Mouse (Mus musculus) adrenal gland, adult 18-20 months (tissue): ENCODE results near the gene Myo1c. TPM values are rescaled to one million over a fixed set of nuclear protein-coding genes. Genes with fewer than 3 reads are reported as not detected.

Experiments
- DNase-seq, 2 experiments: peaks; one replicate each; pipeline ENCODE4 v3.0.0; 2021 to 2022; ENCODE audit warnings: low spot score in 2 of 2
- total RNA-seq, 2 experiments: library from RNA; stranded (reverse); gene quantifications; 1 replicate in 1 of 2; 2 replicates in 1 of 2; pipeline ENCODE4 v1.2.3; 2021

Myo1c gene
- total RNA-seq, 2 experiments from 2014 or later: 144 to 160 TPM

DNA sequence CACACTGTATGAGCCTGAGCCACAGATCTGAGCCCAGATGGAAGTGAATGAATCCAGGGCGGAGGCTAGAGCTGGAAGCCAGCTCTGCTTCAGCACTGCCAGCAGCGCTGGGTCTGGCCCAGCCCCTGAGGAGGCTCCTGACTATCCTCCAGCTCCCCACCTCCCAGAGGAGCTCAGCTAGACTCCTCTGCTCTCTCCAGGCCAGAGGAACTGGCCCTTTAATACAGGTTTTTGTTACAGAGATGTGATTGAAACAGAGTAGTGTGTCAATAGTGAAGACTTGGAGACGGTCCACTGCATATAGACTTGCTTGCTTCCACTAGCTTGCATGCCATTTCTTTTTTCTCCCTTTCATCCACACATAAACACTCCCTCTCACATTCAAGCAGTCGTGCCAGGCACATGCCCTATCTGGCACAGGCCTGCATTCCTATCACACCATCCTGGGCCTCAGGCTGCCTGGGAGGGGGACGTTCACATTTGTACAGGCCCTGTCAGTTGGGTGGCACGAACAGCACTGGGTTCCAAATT lies 2.6 kb upstream of the Myo1c start:
- DNase-seq: no peak

DNA sequence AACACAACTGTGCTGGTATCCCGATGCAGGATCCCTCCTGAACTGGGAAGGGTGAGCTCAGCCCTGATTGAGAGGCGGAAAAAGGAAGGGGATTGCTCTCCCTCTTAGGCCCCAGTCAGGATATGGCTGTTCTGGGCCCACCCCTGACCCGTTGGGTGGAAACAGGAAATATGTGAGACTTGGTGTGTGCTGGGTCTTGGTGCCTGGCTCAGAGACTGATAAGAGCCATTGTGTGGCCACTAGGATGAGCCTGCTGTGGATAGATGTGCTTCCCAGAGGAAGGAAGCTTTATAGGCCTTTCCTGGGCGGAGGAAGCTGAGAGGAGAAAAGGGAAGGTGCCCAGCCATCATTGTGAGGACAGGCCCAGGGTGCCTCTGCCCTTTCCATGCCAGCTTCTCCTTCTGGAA lies 1.1 kb upstream of the Myo1c start:
- no peak for DNase-seq

DNA sequence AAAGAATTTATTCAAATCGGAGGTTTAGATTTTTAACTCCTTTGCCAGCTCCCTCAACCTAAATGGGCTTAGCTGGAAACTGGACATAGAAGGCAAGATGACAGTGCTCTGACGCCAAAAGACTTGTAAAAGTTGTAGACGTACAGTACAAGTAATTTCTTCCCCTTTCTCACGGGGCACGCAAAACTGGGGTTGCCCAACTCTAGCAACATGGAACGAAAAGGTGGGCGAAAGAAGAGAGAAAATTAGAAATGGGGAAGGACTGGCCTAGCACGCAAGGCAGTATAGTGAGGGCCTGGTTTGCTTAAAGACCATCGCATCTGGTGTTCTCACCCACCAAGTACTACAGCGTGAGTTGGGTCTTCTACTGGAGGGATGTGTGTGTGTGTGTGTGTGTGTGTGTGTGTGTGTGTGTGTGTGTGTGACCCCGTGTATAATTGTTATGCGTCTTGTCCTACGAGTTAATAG lies 688 bp downstream of the Myo1c start:
- DNase-seq: no peak

DNA sequence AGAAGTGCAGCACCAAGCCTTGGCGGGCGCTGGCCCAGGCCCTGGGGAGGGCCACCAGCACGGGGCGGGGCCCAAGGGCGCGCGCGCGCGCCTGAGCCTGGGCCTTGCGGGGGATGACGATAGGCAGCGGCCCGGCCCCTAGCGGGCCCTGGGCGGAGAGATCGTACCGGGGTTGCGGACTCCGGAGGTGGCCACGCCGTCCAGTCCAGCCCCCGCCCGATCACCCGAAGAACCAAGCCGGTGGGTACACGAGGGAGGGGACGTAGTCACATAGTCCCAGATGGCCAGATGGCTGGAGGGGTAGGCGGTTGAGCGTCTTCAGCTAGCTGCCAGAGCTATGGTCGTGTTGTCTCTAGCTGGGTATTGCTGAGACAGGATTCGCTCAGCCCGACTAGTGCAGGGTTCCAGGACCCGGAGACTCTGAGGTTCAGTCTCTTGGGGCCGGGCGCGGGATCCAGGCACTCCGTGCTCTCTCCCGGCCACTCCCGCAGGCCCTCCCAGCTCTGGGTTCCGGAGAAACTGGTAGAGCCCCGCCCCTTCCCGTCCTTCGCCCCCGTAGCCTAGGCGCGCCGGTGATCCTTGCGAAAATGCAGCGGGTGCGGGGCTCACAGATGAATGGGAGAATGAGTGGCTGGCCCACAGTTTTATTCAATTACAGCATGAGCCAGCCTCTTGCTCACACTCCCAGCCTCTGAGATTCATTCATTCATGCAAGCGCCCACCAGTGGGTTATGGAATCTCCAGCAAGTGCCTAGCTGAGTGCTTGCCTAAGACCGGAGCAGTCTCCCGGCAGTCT lies 1.3 kb downstream of the Myo1c start:
- DNase-seq: peak; percentile 84

DNA sequence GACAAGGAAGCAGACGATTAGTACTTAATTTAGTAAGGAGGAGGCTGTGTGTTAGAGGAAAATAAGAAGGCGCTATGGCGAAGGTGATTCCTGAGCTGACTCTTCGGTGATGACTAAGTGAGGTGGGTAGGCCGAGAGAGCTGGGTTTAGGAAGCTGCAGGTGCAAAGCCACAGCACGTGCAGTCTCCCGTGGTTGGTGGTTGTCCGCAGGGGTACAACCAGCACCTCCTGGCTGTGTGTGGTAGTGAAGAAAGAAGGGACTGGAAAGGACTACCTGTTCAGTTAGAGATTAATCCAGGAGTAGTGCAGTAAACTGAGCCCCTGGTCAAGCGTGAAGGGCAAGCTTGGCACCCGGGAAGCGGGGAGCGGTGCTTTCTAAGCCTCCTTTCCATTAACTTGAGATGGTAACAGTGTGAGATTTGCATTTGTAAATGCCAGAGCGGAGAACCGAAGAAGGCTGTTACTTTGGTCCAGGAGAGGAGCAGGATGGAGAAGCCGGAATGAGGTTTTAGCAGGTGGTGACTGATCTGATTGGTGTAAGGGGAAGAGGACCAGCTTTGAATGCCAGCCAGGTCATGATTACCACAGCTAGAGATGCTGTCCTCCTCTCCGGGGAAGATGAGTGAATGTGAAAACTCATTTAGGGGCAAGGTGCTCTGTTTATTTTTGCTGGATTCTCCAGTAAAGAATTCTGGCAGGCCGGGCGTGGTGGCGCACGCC lies 2.1 kb downstream of the Myo1c start:
- no peak for DNase-seq

DNA sequence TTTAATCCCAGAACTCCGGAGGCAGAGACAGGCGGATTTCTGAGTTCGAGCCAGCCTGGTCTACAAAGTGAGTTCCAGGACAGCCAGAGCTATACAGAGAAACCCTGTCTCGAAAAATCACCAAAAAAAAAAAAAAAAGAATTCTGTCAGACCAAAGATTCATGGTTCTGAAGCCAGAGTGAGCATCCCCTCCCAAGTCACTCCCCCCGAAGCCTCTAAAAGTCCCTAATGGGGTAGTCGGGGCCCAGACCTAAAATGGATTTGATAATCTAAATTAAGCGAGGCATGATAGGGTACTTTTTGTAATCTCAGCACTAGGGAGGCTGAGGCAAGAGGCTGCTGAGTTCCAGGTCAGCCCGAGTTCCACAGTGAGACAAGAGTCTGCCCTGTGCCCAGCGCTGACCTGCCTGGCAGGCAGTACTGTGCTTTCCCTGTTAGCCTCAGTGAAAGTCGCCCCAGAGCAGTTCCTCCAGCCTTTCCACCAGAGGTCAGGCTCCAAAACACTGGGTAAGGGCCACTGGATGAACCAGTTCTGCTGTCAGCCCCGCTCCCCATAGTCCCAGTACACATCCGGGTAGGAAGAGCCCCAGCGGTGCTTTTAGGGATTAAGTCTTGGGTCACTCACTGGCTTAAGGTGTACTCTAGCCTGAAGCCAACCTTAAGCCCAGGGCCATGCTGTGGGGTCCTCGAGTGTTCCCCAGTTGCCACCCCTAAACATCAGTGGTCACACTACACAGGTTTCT lies 2.8 kb downstream of the Myo1c start:
- DNase-seq: no peak

DNA sequence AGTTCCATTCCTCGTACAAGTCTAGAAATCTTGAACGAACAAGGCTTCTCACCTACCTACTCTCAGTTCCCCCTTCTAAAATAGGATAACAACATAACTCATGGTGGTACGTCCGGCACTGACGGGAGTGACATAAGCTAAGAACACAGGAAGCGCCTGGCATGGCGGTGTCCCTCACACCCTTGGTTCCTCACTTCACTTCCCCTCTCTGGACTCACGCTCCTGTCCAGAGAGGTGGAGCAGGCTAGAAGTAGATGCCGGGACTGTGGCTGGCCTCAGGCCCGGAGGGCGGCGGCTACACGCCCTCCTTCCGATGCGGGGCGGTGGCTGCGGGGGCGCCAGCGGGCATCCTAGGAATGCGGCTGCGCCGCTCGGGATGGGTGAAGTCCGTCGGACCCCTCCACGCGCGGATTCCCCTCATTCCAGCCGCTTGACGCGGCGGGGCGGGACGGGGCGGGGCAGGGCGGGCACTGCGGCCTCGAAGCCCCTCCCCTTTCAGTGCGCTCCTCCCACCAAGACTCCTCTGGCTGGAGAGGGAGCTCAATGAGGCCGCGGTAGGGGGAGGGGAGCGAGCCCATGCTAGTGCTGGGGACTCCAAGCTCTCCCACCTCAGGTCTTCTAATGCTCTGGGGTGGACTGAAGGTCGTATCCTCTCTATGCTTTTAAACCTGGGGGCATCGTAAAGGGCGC lies 3.6 kb downstream of the Myo1c start:
- peak; percentile 78 to 81 for DNase-seq

DNA sequence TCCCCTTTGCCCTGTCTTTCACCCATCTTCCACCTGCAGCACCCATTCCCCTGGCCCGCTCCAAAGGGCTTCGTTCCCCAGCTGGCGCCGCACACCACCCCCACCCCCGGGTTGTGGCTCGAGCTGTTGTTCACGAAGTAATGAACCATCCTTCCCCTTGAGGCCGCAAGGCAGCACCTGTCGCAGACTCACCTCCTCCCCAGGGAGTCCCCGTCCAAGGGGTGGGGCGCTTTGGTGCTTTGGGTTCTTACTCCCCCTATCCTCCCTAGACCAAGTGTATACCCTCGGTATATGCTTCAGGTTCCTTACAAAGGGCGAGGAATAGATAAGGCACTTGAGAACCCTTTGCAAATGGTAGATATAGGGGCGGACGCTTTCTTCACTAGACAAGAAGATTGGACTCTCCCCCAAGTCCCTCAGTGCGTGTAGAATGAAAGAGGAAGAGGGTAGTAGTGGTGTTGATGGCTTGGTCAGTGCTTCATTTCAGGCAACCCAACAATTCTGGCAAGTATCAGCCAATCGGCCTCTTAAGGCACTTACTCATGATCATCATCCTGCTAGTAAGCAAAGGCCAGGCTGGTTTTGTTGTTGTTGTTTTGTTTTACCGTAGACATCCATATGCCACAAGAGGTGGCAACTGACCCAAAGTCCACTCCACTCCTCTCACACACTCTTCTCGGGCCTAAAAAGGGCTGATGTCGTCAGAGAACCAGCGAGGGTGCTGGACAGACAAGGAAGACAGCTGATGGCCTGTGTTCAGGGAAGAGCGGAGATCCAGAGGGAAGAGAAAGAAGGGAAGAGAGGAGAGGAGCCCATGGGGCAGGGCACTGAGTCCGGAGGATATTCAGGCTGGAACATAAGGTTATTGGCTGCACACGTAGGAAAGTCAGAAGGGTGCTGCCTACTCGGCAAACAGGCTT lies 4.4 kb downstream of the Myo1c start:
- DNase-seq: peak in 1 of 2 experiments; percentile 42

DNA sequence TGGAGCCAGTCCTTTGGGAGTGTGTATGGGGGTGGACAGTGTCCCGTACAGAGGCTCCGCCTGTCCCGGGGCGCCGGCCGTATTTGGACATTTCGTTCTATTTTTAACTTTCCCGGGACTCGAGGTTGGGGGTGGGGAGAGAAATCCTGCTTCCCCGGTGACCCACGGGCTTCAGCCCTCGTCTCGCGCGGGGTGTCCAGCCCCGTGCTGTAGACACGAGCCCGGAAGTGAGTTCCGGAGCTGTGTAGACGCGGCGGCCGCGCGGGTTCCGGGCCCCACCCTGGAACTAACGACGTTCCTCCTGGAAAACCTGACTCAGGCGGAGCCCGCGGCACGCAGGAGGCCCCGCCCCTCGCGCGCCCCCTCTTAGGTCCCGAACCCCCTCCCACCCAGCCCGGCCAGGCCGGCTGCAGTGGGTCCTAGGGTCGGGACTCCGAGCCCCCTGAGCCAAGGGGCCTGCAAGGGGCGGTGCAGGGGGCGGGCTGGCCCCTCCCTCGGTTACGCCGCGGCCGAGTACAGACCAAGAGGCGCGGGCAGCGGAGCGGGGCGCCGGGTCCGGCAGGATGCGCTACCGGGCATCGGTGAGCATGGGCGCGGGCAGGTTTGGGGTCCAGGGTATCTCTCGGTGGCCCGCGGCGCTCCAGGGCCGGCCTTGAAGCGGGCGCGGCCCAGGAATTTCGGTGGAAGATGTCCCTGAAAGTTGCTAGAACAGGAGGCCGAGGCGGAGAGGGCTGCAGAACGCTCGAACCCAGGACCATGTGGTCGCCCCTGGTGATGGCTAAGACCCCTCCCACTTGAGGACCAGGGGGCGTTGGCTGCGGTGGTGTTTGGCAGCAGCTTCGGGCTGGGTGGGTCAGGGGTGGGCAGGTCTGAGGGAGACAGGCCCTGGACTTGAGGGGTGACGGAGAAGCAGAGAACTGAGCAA lies 5.6 kb downstream of the Myo1c start:
- DNase-seq: peak; percentile 80 to 82

DNA sequence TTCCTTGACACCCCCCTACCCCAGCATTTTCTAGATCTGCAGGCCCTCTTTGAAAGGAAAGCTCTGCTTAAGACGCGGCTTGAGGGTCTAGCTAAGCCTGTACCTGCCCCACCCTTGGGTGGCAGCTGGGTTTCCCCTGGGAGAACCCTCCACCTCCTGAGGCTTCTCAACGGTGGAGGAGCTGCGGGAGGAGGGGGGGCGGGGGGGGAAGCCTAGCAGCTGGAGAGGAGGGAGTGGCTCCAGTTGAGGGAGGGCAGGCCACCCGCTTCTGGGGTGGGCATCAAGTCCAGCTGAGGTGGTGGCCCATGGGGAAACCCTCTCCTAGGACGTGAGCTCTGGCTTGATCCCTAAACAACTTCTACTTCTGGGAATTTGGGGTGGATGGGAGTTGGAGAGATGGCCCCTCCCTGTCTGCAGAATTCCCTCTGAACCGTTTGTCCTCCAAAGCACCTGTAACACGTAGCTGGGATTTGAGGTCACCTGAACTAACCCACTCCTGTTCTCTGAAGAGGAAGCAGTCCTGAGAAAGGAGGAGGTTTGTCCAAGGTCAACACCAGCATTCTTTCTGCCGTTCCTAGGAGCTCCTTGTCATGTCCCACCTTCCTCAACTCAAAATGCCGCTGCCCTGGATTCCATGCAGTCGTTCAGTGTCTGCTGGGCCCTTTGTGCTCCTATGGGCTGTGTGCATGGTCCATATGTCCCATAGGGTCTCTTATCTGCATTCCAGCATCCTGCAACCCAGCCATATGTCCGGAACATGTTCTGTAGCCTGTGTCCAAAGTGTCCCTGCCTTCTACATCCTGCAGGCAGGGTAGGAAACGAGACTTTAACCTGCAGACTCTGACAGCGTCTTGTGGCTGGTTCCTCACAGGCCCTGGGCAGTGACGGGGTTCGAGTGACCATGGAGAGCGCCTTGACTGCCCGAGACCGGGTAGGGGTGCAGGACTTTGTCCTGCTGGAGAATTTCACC lies 6.6 kb downstream of the Myo1c start:
- DNase-seq: no peak

DNA sequence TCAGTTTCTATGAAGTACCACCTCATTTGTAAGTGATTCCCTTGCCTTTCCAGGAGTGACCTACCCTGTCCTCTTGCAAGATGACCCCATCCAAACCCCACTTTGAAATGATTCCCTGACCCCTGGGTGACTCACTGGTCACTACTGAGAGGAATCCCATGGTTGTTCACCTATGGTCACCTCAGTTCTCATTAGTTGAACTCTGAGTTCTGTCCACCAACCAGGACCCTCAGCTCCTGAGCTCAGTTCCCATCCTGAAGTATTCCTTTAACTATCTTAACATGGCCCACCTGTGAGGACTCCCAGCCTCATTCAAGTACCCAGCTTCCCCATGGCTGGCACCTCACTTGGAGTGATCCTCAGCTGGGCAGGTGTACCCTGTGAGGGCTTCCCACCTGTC lies 7.5 kb downstream of the Myo1c start:
- no peak for DNase-seq

DNA sequence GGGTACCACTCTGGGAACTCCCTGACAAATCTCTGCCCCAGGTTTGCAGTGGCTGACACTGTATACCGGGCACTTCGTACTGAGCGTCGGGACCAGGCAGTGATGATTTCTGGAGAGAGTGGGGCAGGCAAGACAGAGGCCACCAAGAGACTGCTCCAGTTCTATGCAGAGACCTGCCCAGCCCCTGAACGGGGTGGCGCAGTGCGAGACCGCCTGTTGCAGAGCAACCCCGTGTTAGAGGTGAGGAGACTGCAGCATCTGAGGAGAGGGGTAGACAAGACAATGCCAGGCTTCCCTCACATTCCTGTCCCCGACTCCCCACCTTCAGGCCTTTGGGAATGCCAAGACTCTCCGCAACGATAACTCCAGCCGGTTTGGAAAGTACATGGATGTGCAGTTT lies 8.0 kb downstream of the Myo1c start:
- DNase-seq: no peak

DNA sequence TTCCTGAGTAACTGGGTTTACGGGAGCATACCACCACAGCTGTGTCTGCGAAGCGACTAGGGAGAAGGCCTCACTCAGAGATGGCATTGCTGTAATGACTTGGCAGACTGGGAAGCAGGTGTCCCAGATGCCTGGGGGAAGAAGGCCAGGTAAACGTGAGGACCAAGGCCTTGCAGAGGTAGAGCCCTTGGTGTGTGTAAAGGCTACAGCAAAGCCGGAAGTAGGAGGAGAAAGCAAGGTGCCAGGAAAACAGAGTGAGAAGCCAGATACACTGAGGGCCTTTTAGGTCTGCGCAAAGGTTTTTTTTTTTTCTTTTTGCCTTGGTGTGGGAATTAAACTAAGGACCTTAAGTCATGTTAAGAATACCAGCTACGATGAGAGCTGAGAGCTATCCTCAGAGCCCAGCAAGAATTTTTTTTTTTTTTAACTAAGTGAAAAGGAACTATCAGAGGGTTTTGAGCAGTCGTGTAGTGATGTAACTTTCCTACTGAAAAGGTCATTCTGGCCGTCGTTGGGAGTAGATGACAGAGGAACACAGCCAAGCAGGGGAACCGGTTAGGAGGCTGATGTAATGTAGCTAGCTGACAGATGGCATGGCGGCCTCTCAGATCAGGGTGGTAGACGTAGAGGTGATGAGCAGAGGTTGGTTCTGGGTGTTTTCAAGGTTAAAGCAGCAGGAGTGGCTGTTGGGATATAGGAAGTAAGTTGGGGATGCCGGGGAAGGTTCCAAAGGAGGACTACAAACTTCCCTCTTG lies 8.9 kb downstream of the Myo1c start:
- DNase-seq: no peak

DNA sequence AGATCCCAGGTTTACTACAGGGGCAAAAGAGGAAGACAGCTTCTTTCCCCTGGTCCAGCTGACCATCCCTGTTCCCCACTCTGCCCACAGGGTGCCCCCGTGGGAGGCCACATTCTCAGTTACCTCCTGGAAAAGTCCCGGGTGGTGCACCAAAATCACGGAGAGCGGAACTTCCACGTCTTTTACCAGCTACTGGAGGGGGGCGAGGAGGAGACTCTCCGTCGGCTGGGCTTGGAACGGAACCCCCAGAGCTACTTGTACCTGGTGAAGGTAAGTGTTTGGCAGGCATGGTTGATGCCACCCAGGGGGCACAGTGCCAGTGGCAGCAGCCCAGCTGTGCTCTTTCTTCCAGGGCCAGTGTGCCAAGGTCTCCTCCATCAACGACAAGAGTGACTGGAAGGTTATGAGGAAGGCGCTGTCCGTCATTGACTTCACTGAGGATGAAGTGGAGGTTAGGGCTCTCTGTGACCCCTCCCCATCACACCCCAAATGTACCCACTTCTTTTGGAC lies 9.8 kb downstream of the Myo1c start:
- no peak for DNase-seq

DNA sequence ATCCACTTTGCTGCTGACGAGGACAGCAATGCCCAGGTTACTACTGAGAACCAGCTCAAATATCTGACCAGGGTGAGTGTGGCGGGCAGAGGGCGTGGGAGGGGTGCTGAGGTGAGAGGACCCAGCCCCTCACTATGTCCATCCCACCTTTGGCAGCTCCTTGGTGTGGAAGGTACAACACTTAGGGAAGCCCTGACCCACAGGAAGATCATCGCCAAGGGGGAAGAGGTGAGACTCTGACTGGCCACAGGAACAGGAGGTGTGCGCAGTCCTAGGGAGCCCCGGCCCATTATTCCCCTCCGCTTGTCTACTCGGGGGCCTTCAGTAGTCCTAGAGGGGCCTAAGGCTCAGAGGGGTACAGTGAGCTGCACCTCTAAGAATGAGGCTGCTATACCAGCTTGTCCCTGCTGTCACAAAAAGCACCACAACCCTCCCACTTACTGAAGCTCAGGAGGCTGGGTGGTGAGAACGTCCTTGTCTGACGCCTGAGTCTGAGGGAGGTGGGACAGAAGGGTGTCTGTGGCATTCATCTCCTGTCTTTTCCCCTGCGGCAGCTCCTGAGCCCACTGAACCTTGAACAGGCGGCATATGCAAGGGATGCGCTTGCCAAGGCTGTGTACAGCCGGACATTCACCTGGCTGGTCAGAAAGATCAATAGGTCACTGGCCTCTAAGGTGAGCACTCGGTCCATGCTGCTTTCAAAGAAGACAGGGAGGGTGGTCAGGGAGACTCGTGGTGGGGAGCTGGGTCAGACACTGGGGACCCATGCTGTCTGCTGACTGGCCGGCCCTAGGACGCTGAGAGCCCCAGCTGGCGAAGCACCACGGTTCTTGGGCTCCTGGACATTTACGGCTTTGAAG lies 10.9 kb downstream of the Myo1c start:
- DNase-seq: no peak

DNA sequence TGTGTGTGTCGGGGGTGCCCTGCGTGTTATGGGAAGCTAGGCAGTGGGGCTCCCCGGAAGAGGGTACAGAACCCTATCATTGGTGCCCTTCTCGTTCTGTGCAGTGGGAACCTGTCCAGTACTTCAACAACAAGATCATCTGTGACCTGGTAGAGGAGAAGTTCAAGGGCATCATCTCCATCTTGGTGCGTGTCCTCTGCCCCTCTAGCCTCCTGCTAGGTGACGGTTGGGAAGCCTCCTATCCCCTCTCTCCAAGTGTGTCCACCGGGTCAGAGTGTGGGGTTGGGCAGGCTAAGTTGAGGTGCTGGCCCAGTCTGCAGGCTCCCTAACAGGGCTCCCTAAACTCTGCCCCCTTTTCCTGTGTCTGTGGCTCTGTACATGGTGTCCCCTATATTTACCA lies 11.8 kb downstream of the Myo1c start:
- no peak for DNase-seq
